Mouse (Mus musculus): ENCODE data around the gene Gm3250. TPM values are rescaled to one million over a fixed set of nuclear protein-coding genes. Genes with fewer than 3 reads are reported as not detected.
"Not testable (repeated sequence)": the region's sequence is repeated elsewhere in the genome, so short reads cannot be mapped to it uniquely, and the experiment has no call there.

Gm3250 gene
- polyA plus RNA-seq, 1 experiment = not detected

- WGBS = 53% methylated on average over 3 of the region's 3 CpGs
- H3K4me3 ChIP-seq (ENCODE audit: insufficient read depth, low read depth, low read length) = no peak overlapping the region
- TF ChIP-seq CTCF (IDR thresholded peaks at IDR 0.05; ENCODE audit: insufficient read depth, low read depth, low read length) (no peak), POLR2A (IDR thresholded peaks at IDR 0.05; ENCODE audit: insufficient read depth, low read depth, low read length) (no peak)
Measured at GRCm38 (mm10) chr10:77797677-77798076, 15.3 kb upstream of the Gm3250 start.

GRCm38 (mm10) chr10:77794976-77795375, 12.6 kb upstream of the Gm3250 start, which contains the start of gene Gm9639:
TSS of gene Gm9639 (minus strand) at chr10:77795076.
- WGBS = 73% methylated on average over 2 of the region's 2 CpGs
- Histone ChIP-seq H3K4me3 (ENCODE audit: insufficient read depth, low read depth, low read length) (no peak within 1 kb of the TSS), H3K4me1 (ENCODE audit: control insufficient read depth, insufficient read depth, low read length) (peaks cover 3% of the 10 kb centered on the region; the same call in 1 of the 2 replicates), H3K27ac (ENCODE audit: insufficient read depth, low read depth, low read length) (no peak within 1 kb of the TSS)
- TF ChIP-seq POLR2A (IDR thresholded peaks at IDR 0.05; ENCODE audit: insufficient read depth, low read depth, low read length) (no peak), CTCF (IDR thresholded peaks at IDR 0.05; ENCODE audit: insufficient read depth, low read depth, low read length) (no peak)

More at GRCm38 (mm10) chr10:77797677-77798076, 15.3 kb upstream of the Gm3250 start:
- Histone ChIP-seq H3K27ac (ENCODE audit: insufficient read depth, low read depth, low read length) (no peak overlapping the region), H3K4me1 (ENCODE audit: control insufficient read depth, insufficient read depth, low read length) (peaks cover 3% of the 10 kb centered on the region; the same call in 1 of the 2 replicates)

- TF ChIP-seq POLR2A (IDR thresholded peaks at IDR 0.05; ENCODE audit: insufficient read depth, low read depth, low read length) (no peak), CTCF (IDR thresholded peaks at IDR 0.05; ENCODE audit: insufficient read depth, low read depth, low read length) (no peak)
- H3K27ac ChIP-seq (ENCODE audit: insufficient read depth, low read depth, low read length) = no peak overlapping the region
- no peak overlapping the region for H3K4me3 ChIP-seq (ENCODE audit: insufficient read depth, low read depth, low read length)
- 85% methylated on average over 2 of the region's 2 CpGs for WGBS
- no peaks in the 10 kb centered on the region for H3K4me1 ChIP-seq (ENCODE audit: control insufficient read depth, insufficient read depth, low read length)
Measured at GRCm38 (mm10) chr10:77788621-77789020, 6.3 kb upstream of the Gm3250 start.

DNA sequence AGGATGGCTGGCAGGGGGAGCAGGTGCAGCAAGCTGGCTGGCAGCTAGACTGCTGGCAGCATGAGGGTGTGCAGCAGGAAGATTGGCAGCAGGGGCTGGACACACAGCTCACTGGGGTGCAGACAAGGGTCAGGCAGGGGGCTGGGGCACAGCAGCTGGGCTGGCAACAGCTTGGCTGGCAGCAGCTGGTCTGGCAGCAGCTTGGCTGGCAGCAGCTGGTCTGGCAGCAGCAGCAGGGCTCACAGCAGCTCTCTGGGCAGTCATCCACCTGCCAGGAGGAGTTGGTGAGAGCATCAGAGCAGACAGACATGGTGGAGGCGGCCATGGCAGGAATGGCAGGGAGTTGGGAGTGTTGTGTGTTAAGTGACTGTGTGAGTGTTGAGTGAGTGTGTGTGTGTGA, 5.5 kb upstream of the Gm3250 start, which contains the start of gene Gm7137:
Gene Gm7137, minus strand, starts transcription at position 325 of the 400 bp plus-strand sequence.
- WGBS = 56% methylated on average over 1 of the region's 1 CpGs
- H3K27ac ChIP-seq (ENCODE audit: insufficient read depth, low read depth, low read length); H3K4me3 ChIP-seq (ENCODE audit: insufficient read depth, low read depth, low read length); H3K4me1 ChIP-seq (ENCODE audit: control insufficient read depth, insufficient read depth, low read length): not testable (repeated sequence)

- WGBS = 93% methylated on average over 3 of the region's 3 CpGs
- not testable (repeated sequence) for H3K27ac ChIP-seq (ENCODE audit: insufficient read depth, low read depth, low read length); H3K4me1 ChIP-seq (ENCODE audit: control insufficient read depth, insufficient read depth, low read length); H3K4me3 ChIP-seq (ENCODE audit: insufficient read depth, low read depth, low read length)
Measured at GRCm38 (mm10) chr10:77783396-77783795, 1.1 kb upstream of the Gm3250 start.

- not testable (repeated sequence) for H3K4me1 ChIP-seq (ENCODE audit: control insufficient read depth, insufficient read depth, low read length); H3K27ac ChIP-seq (ENCODE audit: insufficient read depth, low read depth, low read length); H3K4me3 ChIP-seq (ENCODE audit: insufficient read depth, low read depth, low read length)
- WGBS = 70% methylated on average over 1 of the region's 1 CpGs
Measured at GRCm38 (mm10) chr10:77776844-77777243, 5.5 kb downstream of the Gm3250 start, which contains the start of gene Gm7138. TSS of gene Gm7138 (minus strand) at chr10:77776944.

- not testable (repeated sequence) for H3K27ac ChIP-seq (ENCODE audit: insufficient read depth, low read depth, low read length); H3K4me3 ChIP-seq (ENCODE audit: insufficient read depth, low read depth, low read length); H3K4me1 ChIP-seq (ENCODE audit: control insufficient read depth, insufficient read depth, low read length)
- 93% methylated on average over 1 of the region's 3 CpGs for WGBS
Measured at GRCm38 (mm10) chr10:77772142-77772541, 10.2 kb downstream of the Gm3250 start.

DNA sequence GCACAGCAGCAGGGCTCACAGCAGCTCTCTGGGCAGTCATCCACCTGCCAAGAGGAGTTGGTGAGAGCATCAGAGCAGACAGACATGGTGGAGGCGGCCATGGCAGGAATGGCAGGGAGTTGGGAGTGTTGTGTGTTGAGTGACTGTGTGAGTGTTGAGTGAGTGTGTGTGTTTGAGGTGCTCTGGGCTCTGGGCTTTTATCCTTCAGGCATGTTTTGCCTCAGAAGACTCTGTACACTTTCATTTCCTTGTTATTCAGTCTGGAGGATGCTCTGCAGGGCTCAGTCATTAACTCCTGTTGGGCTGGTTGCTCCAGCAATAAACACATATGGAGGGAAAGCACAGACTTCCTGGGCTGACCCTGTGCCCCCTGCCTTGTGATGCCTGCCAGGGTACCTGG, 11.1 kb downstream of the Gm3250 start, which contains the start of gene Gm3238:
Gene Gm3238, minus strand, starts transcription at position 101 of the 400 bp plus-strand sequence.
- WGBS = 75% methylated on average over 1 of the region's 1 CpGs
- H3K4me1 ChIP-seq (ENCODE audit: control insufficient read depth, insufficient read depth, low read length); H3K27ac ChIP-seq (ENCODE audit: insufficient read depth, low read depth, low read length); H3K4me3 ChIP-seq (ENCODE audit: insufficient read depth, low read depth, low read length): not testable (repeated sequence)

- H3K4me3 ChIP-seq (ENCODE audit: insufficient read depth, low read depth, low read length) = no peak overlapping the region
- TF ChIP-seq POLR2A (IDR thresholded peaks at IDR 0.05; ENCODE audit: insufficient read depth, low read depth, low read length) = no peak
- TF ChIP-seq CTCF (IDR thresholded peaks at IDR 0.05; ENCODE audit: insufficient read depth, low read depth, low read length) = no peak
- H3K27ac ChIP-seq (ENCODE audit: insufficient read depth, low read depth, low read length) = no peak overlapping the region
- H3K4me1 ChIP-seq (ENCODE audit: control insufficient read depth, insufficient read depth, low read length) = 0 out of 2 replicates have a peak, but pooled peaks cover 3% of the 10 kb centered on the region
- 86% methylated on average over 1 of the region's 1 CpGs for WGBS
Measured at GRCm38 (mm10) chr10:77769727-77770126, 12.6 kb downstream of the Gm3250 start.

DNA sequence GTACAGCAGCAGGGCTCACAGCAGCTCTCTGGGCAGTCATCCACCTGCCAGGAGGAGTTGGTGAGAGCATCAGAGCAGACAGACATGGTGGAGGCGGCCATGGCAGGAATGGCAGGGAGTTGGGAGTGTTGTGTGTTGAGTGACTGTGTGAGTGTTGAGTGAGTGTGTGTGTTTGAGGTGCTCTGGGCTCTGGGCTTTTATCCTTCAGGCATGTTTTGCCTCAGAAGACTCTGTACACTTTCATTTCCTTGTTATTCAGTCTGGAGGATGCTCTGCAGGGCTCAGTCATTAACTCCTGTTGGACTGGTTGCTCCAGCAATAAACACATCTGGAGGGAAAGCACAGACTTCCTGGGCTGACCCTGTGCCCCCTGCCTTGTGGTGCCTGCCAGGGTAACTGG, 22.8 kb downstream of the Gm3250 start, which contains the start of gene Gm3233:
Gene Gm3233, minus strand, starts transcription at position 101 of the 400 bp plus-strand sequence.
- H3K27ac ChIP-seq (ENCODE audit: insufficient read depth, low read depth, low read length); H3K4me3 ChIP-seq (ENCODE audit: insufficient read depth, low read depth, low read length); H3K4me1 ChIP-seq (ENCODE audit: control insufficient read depth, insufficient read depth, low read length): not testable (repeated sequence)
- WGBS = no CpG with 5 or more reads among the region's 1 CpGs

Data from olfactory bulb, adult 2 months (tissue).